Mouse (Mus musculus): ENCODE measurements at regions not wholly inside any gene's neighbourhood (a gene's known extent, or its start where the extent isn't known, plus 50 kb on each side); places are given as distances from the start of the nearest gene placed in this dataset.

DNA sequence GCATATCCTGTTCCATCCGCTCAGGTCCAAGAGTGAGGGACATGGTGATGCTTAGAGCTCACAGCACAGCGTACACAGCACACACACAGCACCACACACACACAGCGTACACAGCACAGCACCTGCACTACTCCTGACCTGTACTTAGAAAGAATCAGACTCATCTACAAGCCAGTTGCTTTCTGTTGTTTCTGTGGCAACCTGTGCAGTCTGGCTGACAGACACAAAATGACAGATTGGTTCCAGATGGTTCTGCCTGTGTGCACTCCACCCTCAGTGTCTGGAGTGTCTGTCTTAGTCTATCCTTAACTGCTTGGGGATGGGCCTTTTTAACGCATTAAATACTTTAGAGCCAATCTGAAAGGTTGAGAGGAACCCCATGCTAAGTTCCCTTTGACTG is 150.4 kb upstream of the Kcnab2 start:
- H3K4me1 ChIP-seq (ENCODE audit: control insufficient read depth, insufficient read depth, insufficient read length, low read length): no peaks in the 10 kb centered on the region
- H3K36me3 ChIP-seq (ENCODE audit: control insufficient read depth, insufficient read depth, low read length): no peaks in the 10 kb centered on the region
- H3K27me3 ChIP-seq (ENCODE audit: control insufficient read depth, insufficient read depth, low read length): no peaks in the 10 kb centered on the region
- no peak for TF ChIP-seq CTCF (IDR thresholded peaks at IDR 0.05; ENCODE audit: extremely low read depth, insufficient read length, insufficient replicate concordance, low read depth, low read length)
- no peak for TF ChIP-seq POLR2A (IDR thresholded peaks at IDR 0.05; ENCODE audit: low read depth, low read length)
- H3K27ac ChIP-seq (ENCODE audit: insufficient read depth, low read depth, low read length): no peak overlapping the region
- WGBS: 85% methylated on average over 4 of the region's 4 CpGs
- no peak overlapping the region for H3K4me3 ChIP-seq (ENCODE audit: low read depth, low read length)

DNA sequence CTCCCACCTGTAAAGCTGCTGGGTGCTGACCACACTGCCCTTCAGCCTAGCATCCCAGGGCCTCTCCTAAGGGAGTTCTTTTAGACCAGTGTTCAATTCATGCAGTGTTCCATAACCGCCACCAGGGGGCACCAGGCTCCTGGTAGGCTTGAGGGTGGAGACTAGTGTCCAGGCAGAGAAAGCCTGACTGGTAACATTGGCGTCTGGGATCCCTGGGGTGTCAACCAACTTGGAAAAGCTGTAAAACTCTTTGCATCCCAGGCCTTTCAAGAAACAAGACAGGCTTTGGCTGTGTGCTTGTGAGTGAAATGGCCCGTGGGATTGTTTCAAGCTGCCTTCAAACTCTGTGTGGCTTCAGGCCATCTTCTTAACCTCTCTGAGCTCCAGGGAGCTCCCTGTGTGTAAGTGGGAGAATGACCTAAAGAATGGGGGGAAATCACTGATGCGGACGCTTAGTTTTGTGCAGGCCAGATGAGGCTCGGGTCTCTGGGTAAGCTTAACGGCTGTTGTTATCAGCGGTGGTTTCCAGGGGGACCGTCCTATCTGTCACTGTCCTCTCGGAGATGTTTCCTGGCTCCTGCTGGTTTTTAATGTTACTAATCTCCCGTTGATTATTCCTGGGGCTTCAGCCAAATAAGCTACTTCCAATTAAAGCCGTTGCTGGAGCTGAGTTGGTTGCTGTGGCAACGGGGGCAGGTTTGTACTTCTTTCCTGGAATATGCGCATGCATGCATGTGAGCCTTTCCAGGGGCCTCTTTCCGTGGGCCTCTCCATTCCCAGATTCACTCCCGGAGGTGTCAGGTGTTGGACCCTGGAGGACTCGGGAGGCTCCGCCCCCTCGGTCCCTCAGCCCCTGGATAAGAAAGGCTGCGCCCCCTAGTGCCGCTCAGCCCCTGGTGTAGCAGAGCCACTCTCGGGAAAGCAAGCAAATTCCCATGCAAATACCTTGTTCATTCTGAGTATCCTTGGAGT is 147.6 kb upstream of the Kcnab2 start:
- Histone ChIP-seq H3K27ac (ENCODE audit: insufficient read depth, low read depth, low read length) (no peak overlapping the region), H3K4me1 (ENCODE audit: control insufficient read depth, insufficient read depth, insufficient read length, low read length) (no peaks in the 10 kb centered on the region), H3K27me3 (ENCODE audit: control insufficient read depth, insufficient read depth, low read length) (no peaks in the 10 kb centered on the region), H3K36me3 (ENCODE audit: control insufficient read depth, insufficient read depth, low read length) (no peaks in the 10 kb centered on the region), H3K4me3 (ENCODE audit: low read depth, low read length) (no peak overlapping the region)
- WGBS: 9% methylated on average over 22 of the region's 22 CpGs
- TF ChIP-seq POLR2A (IDR thresholded peaks at IDR 0.05; ENCODE audit: low read depth, low read length) (no peak), CTCF (IDR thresholded peaks at IDR 0.05; ENCODE audit: extremely low read depth, insufficient read length, insufficient replicate concordance, low read depth, low read length) (peak; percentile 63; the same call in 1 of the 2 replicates)

DNA sequence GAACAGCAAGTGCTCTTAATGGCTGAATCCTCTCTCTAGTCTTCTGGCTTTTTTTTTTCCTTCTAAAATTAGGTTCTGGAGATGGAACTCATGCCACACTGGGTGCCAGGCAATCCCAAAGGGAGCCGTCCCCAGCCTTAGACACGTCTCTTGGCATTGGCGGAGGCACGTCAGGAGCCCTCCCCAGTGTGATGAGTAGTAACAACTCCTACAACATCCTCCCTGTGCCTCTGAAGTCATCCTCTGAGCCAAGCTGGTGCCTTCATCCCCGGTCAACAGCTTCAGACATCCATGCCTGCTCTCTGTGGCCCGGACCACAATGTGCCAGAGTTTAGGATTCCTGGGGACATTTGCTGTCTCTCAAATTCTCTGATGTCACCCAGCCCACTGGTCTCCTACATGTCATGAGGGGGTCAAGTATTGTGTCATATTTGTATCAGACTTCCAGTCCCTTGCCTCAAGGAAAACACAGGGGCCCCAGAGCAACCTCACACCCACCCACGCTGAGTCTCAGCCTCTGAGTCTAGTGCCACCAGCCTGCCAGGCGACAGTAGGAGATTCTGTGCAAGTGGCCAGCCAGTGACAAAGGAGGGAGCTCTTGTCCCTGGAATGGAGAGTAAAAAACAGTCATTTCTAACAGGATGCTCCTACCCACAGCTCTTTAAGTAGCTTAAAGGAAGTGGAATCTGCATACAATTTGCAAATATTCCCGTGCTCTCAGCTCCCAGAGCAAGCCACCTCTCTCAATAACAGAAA is 144.5 kb upstream of the Kcnab2 start:
- H3K36me3 ChIP-seq (ENCODE audit: control insufficient read depth, insufficient read depth, low read length): no peaks in the 10 kb centered on the region
- H3K27me3 ChIP-seq (ENCODE audit: control insufficient read depth, insufficient read depth, low read length): no peaks in the 10 kb centered on the region
- WGBS: 65% methylated on average over 9 of the region's 9 CpGs
- TF ChIP-seq POLR2A (IDR thresholded peaks at IDR 0.05; ENCODE audit: low read depth, low read length) (no peak), CTCF (IDR thresholded peaks at IDR 0.05; ENCODE audit: extremely low read depth, insufficient read length, insufficient replicate concordance, low read depth, low read length) (no peak)
- no peak overlapping the region for H3K27ac ChIP-seq (ENCODE audit: insufficient read depth, low read depth, low read length)
- no peaks in the 10 kb centered on the region for H3K4me1 ChIP-seq (ENCODE audit: control insufficient read depth, insufficient read depth, insufficient read length, low read length)
- no peak overlapping the region for H3K4me3 ChIP-seq (ENCODE audit: low read depth, low read length)

DNA sequence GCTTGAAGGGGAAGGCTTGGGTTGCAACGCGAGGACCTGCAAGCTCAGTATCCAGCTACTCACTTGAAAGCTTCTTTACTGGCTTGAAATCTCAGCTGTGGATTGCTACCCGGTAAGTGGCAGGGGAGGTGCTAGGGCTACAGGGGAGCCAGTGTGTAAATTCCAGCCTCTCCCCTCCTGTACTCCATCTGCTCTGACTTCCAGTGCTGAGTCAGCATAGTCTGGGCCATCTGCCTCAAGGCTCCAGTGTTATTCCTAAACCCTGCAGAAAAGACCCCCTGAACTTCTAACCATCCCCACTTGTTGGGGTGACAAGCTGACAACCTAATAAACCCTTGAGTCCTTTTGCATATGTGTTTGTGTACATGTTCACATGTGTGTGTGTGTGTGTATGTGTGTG is 140.0 kb upstream of the Kcnab2 start:
- WGBS: 54% methylated on average over 3 of the region's 3 CpGs
- H3K36me3 ChIP-seq (ENCODE audit: control insufficient read depth, insufficient read depth, low read length): no peaks in the 10 kb centered on the region
- H3K27ac ChIP-seq (ENCODE audit: insufficient read depth, low read depth, low read length): no peak overlapping the region
- no peaks in the 10 kb centered on the region for H3K4me1 ChIP-seq (ENCODE audit: control insufficient read depth, insufficient read depth, insufficient read length, low read length)
- TF ChIP-seq POLR2A (IDR thresholded peaks at IDR 0.05; ENCODE audit: low read depth, low read length) (no peak), CTCF (IDR thresholded peaks at IDR 0.05; ENCODE audit: extremely low read depth, insufficient read length, insufficient replicate concordance, low read depth, low read length) (no peak)
- no peaks in the 10 kb centered on the region for H3K27me3 ChIP-seq (ENCODE audit: control insufficient read depth, insufficient read depth, low read length)
- H3K4me3 ChIP-seq (ENCODE audit: low read depth, low read length): no peak overlapping the region

DNA sequence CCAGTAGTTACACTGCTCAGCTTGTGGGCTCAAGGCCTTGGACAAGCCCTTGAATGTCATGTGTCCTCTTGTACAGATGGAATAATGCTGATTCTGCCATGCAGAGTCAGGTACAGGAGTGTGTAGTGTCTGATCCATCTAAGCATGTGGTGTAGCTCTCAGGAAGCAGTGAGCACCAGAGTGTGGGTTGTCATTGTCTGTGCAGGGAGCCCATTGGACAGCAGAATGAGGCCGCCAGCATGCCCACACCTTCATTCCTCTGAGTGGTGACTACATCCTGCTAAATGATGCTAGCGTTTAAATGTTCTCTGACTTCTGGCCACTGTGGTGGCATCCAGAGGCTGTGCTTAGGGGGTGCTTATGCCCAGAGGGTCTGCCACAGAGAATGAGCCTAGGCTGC is 137.5 kb upstream of the Kcnab2 start:
- TF ChIP-seq CTCF (IDR thresholded peaks at IDR 0.05; ENCODE audit: extremely low read depth, insufficient read length, insufficient replicate concordance, low read depth, low read length) (no peak), POLR2A (IDR thresholded peaks at IDR 0.05; ENCODE audit: low read depth, low read length) (no peak)

DNA sequence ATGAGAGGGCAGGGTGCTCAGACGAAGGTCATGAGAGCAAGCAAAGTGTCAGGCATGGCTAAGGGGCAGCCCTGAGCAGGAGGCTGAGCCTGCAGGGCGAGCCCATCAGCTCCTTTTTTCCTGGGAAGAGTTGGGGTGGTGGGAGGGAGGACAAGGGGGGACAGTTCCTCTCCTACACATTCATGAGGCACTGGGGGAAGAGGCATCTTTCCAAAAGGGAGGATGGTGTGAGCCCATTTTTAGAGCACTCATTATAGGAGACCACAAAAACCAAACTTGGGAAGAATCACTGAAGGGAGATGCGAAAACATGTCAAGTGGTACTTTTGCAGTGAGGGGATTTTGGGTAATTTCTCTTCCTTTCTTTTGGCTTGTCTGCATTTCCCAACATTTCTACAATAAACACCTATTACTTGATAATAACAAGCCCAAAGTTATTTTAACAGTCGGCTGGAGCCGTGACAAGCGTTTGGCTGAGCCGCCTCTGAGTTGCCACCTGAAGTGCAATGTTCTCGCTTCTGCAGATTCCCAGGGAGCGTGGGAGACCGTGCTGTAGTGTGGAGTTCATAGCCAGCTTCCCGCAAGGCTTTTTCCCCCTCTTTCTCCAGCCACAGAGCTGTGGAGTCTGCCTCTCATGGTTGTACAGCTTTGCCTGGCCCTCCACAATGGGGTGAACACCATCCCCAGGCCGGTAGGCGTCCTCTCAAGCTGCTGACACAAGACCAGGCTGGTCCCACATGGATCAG is 136.9 kb upstream of the Kcnab2 start:
- Histone ChIP-seq H3K36me3 (ENCODE audit: control insufficient read depth, insufficient read depth, low read length) (no peaks in the 10 kb centered on the region), H3K27me3 (ENCODE audit: control insufficient read depth, insufficient read depth, low read length) (no peaks in the 10 kb centered on the region), H3K4me3 (ENCODE audit: low read depth, low read length) (no peak overlapping the region), H3K27ac (ENCODE audit: insufficient read depth, low read depth, low read length) (no peak overlapping the region), H3K4me1 (ENCODE audit: control insufficient read depth, insufficient read depth, insufficient read length, low read length) (no peaks in the 10 kb centered on the region)
- WGBS: 80% methylated on average over 13 of the region's 13 CpGs
- TF ChIP-seq CTCF (IDR thresholded peaks at IDR 0.05; ENCODE audit: extremely low read depth, insufficient read length, insufficient replicate concordance, low read depth, low read length): no peak

More for the DNA sequence above, 137.5 kb upstream of the Kcnab2 start:
- no peak overlapping the region for H3K4me3 ChIP-seq (ENCODE audit: low read depth, low read length)
- no peaks in the 10 kb centered on the region for H3K27me3 ChIP-seq (ENCODE audit: control insufficient read depth, insufficient read depth, low read length)
- H3K4me1 ChIP-seq (ENCODE audit: control insufficient read depth, insufficient read depth, insufficient read length, low read length): no peaks in the 10 kb centered on the region
- H3K27ac ChIP-seq (ENCODE audit: insufficient read depth, low read depth, low read length): no peak overlapping the region
- 94% methylated on average over 2 of the region's 2 CpGs for WGBS
- H3K36me3 ChIP-seq (ENCODE audit: control insufficient read depth, insufficient read depth, low read length): no peaks in the 10 kb centered on the region
